Mouse (Mus musculus) spleen, embryonic (tissue): Measurements from ENCODE around the gene Efcab6.
"Not testable (repeated sequence)": the region's sequence is repeated elsewhere in the genome, so short reads cannot be mapped to it uniquely, and the experiment has no call there.

Experiments
- CTCF ChIA-PET: fragments of 350-600 bp; sonication (Branson Sonifier 250); formaldehyde crosslinking; loops from one replicate; lab custom pipeline; 2022; lab: Charles Lee

Gene Efcab6

DNA sequence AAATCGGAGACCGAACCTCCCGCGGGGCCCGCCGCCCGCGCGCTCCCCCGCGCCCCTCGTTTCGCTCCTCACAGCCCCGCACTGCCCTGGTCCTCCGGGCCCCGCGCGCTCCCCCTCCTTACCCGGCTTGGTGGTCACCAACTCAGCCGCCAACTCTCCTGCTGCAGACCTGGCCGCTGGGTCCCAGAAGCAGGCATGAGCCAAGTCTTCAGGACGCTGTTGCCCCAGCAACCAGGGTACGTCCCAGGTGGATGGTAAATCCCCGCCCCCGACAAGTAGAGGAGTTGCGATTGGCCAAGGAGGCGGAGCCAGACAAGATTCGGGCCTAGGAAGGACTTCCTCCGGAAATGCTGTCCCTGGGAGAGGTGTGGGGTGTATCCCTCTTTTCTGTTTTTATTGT lies at the start of gene Efcab6:
Gene Efcab6 (minus strand): TSS at position 240 of the 400 bp plus-strand sequence.
- CTCF ChIA-PET = no interaction called here

DNA sequence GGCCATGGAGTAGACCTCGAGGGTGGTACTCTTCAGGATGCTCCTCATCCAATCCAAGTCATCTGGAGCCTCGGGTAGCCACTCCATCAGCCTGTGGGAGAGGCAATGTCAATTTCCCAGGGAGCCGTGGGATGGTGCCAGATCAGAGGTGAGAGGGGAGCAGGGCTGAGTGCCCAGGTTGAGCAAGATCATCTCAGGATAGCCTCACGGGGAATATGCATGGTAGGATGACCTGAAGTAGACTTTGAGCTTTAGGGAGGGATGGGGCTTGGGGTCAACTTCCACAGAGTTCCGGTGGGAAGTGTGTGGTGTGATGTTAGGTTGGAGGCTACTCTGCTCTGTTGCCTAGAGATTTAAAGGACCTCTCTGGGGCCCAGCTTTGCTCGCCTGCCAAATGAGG lies 48.7 kb upstream of the Efcab6 start:
- CTCF ChIA-PET = no interaction called here

DNA sequence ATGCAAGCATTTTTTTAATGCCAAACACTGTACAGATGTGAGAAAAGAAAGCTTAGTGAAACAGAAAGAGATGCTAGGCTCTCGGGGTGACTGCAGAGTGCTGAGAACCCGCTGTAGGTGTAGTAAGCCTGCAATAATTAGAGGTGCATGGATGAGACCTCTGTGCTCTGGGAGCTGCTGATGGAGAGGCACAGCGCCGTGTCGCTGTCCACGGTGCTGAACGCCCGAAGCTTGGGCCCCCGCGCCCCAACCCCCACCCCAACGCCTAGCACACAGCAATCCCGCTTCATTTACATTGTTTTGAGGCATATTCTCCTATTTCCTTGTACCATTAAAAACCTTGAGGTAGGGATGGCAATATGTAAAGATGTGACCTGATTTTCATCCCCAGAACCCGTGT lies 43.7 kb upstream of the Efcab6 start:
- CTCF ChIA-PET = interaction anchor here (0.7 kb wide), 3 partner anchors 61 to 706 kb away, joined by 3 to 6 read pairs (median 3); no protein-coding TSS in a partner anchor

DNA sequence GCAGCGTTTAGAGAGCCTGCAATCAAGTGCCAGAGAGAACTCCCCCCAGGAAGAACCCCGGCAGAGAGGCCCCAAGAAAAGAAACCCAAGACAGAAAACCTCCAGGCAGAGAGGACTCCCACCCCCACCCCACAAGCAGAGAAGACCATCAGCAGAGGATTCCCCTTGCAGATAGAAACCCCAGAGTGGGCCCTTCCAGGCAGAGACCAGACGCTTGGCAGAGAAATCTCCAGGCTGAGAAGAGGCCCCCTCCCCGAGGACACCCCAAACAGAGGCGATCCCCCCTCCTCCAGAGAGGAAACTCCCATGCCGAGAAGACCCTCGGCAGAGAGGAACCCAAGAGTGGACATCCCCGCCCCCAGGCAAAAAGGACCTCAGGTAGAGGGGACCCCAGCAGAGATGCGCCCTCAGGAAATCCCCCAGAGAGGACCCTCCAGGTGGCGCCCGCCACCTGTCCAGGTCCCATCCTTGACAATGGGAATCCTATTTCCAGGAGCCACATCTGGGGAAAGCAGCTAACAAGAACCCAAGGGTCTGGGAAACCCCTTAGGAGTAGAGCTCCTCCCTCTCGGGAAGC lies 40.8 kb upstream of the Efcab6 start:
- CTCF ChIA-PET = no interaction called here

DNA sequence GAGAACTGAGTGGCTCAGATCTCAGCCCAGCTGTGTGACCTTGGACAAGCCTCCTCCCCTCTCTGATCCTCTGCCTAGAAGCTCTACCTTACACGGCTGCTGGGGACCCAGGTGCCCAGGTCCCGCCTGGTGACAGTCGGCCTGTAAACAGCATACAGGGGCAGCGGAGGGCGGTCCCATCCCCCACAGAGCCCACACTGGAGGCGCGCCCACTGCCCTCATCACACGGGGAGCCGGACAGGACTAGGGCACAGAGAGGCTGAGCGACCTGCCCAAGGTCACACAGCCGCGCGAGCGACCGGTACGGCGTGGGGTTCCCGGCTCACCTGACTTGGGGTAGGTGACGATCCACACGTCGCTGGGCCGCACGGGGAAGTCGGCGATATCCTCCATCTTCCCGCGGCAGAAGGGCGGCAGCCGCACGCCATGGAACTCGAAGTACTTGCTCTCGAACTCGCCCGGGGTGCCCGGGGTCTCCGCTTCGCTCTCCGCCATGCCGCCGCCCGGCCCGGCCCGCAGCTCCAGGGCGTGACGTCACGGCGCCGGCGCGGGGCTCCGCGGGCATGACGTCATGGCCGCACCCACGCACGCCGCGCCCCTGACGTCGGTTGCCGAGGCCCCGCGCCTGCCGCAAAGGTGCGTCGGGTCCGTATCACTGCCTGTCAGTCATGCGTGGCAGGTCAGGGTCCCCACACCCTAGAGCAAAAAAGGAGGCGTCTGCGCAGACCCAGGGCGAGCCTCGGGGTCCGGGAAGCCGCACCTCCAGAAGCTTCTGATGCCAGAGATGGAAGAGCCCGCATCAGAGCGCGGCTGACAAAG lies 40.1 kb upstream of the Efcab6 start, which contains the start of gene Sult4a1:
Gene Sult4a1 (minus strand): TSS at position 650 of the 819 bp plus-strand sequence.
- CTCF ChIA-PET = no interaction called here

DNA sequence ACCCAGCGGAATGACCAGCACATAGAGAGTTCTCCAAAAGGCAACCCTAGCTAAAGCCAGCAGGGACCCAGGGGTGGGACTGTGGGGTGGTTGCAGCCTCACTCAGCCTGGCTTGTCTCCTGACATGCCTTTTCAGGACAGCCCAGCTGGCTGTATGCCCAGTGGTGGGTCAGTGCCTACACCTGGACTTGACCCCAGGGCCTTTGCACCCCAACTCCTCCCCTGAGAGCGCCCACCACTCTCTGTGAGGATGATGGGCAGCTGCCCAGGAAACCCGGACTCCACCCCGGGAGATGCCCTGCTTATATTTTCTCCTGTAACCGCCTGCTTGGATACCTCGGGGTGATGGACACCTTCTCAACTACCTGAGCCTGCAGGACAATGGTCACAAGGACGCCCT lies 39.4 kb upstream of the Efcab6 start:
- CTCF ChIA-PET = no interaction called here

DNA sequence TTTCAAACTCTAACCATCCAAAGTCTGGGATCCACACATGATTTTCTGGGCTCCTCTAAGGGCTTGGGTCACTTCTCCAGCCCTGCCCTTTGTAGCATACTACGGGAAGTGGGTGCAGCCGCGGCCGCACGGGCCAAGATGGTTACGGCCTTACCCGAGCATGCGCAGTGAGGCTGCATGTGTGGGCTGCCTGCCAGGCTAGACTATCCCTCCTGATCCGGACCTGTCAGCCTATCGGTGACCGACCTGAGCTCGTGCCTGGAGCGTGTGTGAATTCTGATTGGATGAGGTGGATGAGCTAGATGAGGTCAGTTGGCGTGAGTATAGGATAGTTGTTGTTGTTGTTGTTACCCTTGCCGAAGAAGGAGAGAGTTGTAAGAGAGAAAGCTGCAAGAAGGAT lies 32.4 kb upstream of the Efcab6 start:
- CTCF ChIA-PET = not testable (repeated sequence)

DNA sequence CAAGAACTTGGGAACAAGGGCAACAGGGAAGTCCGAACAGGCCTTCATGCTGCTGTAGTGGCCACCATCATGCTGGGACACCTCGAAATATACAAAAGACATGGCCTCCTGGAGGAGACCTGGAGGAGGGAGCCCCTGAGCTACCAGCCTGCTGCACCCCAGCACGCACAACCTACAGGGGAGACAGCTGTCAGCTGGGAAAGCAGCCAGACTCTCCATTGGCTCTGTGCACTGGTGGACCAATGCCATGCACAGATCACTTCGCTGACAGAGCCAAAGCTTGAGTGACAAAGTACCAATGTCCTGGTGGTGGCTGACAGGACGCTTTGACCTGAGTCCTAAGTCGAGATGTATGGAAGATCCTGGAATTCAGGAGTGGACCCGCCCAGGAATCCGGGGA lies 30.9 kb upstream of the Efcab6 start:
- CTCF ChIA-PET = no interaction called here

DNA sequence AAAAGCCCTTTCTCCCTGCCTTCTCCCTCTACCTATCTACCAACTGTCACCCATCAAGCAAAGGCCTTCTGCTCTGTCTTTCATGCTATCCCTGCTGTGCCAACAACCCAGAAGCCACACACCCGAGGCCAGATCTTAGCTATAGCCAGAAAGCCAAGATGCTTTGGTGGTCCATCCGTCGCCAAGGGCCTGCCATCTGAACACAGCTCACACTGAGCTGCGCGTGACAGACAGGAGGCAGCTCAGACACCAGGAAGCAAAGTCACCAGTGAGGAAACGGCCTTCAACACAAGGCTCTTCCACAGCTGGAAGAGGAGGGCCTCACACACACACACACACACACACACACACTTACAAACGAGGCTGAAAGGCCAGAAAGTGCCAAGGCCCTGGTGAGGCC lies 29.7 kb upstream of the Efcab6 start:
- CTCF ChIA-PET = no interaction called here

DNA sequence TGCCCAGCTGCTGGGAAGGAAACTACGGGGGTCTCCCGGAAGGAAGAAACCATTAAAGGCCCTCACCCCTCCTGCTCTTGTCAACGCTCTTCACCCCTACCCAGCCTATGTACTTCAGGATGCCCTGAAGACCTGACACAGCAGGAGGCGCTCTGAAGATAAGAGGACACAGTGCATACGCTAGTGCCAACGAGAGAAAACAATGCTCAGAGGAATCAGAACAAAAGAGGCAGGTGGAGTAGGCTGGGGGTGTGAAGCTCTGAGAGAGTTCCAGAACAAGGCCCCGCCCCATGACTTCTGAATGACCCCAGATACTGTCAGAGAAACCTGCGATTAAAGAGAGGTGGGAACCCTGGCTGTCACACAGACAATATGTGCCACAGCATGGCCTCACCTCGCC lies 21.6 kb upstream of the Efcab6 start:
- CTCF ChIA-PET = no interaction called here

DNA sequence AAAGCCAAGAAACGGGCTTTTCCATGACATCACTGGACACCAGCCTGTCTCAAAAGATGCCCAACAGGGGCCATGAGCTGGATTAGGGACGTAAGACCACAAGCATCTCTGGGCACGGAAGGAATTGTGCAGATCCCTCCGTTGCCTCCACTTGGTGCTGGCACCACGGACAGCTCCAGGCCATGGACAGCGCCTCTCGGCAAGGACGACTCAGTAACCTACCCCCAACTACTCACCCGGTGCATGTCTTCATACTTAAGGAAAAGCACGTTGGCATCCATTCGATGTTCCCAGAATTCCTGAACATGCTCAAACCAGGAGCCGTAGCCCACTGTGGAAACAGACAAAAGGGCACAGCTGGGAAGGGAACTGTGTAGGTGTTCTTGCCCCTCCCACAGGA lies 21.2 kb upstream of the Efcab6 start:
- CTCF ChIA-PET = no interaction called here

DNA sequence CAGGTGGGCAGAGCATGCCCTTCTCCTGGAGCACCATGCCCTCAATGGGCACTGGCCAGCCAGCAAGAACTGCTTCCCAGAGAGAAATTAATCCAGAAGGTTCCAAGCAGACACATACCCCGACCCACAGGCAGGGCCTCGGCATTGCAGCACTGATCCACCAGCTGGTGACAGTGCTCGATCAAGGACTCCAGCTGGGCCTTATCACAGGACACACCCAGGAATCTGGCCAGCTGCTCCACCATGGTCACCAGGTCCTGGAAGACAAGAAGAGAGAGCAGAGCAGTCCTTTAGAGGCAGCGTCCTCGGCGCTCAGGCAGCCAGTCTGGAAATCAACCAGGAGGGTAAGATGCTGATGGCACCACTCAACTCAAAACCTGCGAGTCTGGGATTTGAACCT lies 14.9 kb upstream of the Efcab6 start:
- CTCF ChIA-PET = no interaction called here

DNA sequence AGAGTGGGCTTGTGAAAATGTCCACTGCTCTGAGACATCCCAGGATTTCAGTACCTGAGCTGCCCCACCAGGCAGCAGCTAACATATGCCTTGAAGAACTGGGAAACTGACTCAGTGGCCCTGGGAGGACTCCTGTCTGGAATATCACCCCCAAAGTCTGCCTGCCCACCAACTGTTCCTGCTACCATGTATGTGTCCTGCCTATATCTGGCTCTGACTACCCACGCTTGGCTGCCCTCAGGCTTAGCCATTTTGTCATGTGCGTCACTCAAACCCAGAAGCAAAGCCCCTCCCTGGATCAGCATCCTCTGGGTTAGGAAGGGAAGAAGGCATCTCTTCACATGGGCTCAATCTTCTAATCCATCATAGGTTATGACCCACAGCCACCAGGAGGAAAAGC lies 14.3 kb upstream of the Efcab6 start:
- CTCF ChIA-PET = no interaction called here

DNA sequence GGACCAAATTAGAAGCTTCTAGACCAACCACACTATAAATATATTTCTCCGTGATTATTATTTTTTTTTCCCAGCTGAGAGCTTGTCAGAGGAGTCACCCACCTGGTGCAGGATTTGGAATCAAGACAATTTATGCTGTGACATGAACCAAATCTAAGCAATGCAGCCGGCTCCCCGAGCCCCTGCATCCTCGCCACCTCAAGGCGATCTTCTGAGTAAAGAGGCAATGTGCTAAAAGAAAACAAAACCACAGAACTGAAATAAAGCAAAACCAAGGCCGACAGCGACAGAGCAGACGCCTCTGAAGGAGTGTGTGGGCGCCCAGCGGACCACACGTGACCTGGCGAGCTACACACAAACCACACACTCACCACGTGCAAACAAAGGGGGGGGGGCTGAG lies 13.5 kb upstream of the Efcab6 start:
- CTCF ChIA-PET = interaction anchor here (0.6 kb wide), 1 partner anchor 12 kb away, joined by 5 read pairs; no protein-coding TSS in a partner anchor

DNA sequence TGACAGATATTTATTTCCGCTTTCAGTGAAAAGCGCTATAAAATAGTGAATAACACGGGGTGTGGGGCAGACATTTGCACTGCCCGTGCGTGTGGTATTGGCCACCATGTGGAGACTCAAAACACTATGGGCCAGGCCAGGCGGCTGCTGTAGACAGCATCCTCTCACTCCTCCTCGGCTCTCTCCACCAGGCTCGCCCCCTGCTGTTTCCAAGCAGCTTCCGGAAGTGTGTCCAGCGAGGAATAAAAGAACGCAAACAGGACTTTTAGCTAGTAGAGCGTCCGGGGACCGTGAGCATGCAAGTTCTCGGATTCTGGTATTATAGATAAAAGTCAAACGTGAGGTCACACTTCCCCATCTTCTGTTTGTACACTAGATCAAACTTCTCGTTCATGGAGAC lies 12.0 kb upstream of the Efcab6 start:
- CTCF ChIA-PET = no interaction called here

DNA sequence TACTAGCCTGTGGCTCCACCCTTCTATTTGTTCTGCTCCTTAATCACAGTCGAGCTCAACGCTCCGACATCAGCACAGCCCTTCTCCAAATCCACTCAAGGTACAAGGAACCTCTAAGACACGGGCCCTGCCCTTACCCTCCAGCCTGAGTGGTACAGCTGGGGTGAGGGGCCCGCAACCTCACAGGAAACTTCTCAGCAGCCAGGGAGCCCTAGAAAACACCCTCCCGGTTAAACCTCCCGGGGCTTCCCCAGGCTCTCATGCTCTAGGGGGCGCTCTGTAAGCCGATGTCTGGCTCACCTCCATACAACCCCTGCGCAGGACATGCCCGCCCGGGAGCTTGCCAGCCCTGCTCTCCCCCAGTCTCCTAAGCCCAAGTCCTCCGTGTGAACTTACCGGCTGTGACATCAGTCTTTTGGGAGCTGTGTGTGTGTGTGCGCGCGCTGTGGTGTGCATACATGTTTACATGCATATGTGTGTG lies 9.6 kb upstream of the Efcab6 start:
- CTCF ChIA-PET = no interaction called here

DNA sequence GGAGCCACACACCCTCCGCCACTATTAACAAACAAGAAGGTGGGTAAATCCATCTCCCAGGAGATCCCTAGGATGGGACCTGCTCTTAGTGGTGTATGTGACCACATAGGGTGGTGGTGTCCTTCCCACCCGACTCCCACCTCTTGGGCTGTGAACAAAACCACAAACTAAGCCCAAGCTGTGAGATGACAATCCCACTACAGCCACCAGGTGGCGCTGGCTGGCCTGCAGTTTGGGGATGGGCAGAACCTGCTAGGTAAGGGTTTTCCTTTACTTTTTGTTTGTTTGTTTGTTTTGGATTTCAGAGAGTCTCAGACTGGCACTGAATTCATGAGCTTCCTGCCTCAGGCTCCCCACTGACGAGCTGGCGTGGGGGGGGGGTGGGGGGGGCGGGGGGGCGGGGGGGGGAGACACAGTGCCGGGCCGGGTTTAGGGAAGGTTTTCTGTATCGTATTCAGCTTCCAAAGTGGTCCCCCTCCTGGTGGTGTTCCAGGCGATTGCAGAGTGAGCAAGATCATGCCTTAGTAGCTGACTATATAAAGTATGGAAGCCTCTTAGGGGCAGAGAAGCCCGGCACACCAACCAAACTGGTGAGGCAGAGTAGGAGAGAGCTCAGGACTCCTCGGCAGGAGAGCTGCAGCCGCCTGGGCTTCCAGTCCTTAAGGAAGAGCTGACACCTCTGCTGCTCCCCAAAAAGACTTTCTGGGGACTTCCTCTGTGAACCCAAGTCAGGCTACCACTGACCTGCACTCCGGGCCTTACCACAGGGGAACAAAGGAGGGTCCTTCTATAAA lies 8.9 kb upstream of the Efcab6 start:
- CTCF ChIA-PET = no interaction called here

DNA sequence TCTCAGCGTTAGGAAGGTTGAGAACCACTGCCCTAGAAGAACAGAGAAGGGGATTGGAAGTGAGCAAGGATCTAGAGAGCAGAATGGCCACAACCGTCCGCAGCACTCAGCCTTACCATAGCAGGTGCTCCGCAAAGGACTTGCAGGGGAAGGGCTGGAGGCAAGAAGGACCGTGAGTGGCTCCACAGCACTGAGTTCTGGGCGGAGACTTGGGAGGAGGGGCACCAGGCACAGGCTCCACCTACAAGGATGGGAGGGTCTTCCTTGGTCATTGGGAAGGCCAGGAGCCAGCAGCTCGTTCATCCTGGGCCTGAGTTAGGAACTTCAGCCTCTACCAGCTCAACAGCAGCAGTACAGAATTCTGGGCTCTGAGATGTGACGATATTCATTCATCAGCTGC lies 7.9 kb upstream of the Efcab6 start:
- CTCF ChIA-PET = no interaction called here

DNA sequence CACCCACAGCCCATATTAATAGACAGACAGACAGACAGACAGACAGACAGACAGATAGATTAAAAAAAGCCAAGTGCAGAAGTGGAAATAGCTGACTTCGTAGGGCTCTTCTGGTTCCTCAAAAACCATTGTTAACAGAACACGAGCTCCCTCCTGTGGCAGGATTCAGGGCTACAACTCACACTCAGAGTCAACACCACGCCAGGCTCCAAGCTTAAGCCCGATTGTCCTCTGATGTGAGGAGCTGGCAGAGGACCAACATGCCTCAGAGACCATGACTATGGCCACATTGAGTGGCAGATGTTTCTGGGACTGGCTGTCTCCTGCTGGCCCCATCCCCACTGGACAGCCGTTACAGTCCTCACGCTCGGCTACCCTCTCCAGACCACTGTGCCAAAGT lies 7.0 kb upstream of the Efcab6 start:
- CTCF ChIA-PET = no interaction called here

DNA sequence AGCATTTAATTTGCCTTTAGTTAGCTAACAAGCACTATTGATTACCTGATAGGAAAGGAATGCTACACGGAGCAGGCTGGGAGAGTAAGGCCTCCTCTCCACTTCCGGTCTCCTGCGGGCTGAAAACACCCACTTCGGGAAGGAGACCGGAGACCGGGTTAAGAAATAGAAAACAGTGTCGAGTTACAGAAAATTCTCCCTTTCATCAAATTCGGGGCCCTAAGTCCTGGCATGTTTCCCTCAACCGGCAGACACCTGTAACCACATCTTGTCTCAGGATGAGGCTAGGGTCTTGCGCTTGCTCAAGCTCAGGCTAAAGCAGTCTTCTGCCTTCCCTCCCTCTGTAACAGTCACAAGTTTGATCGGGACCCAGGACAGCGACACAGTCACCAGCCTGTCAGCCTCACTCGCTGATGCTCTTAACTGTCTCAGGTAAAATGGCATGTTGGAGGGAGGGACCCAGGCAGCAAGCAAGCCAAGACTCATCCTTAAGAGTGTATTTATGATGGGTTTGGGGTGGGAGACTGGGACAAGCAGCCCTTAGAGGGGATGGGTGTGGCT lies 5.0 kb upstream of the Efcab6 start:
- CTCF ChIA-PET = interaction anchor here (0.7 kb wide), 1 partner anchor 196 kb away, joined by 6 read pairs; no protein-coding TSS in a partner anchor

DNA sequence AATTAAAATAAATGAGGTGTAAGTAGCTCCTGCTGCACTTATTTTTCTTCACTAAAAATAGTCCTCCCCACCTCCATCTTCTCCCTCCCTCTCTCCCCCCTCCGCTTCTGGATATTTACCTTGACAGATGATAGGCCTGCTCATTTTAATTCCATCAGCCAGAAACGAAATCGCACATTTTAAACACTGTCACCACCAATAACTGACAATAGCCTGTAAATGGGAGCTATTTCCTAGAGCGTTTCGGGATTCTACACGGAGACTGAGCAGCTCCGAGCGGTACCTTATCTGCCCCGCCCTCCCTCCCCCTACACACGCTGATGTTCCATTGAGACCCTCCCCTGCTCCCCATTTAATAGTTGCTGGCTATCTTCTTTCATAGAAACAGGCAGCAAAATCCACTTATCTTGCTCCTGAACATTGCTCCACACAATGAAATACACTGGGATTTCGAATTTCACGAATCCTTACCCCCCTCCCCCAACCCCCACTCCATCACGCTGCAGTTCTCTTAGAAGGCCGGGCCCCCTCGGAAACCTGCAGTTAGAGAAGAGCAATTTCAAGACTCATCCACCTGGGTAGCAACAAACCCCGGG lies 4.4 kb upstream of the Efcab6 start:
- CTCF ChIA-PET = no interaction called here

DNA sequence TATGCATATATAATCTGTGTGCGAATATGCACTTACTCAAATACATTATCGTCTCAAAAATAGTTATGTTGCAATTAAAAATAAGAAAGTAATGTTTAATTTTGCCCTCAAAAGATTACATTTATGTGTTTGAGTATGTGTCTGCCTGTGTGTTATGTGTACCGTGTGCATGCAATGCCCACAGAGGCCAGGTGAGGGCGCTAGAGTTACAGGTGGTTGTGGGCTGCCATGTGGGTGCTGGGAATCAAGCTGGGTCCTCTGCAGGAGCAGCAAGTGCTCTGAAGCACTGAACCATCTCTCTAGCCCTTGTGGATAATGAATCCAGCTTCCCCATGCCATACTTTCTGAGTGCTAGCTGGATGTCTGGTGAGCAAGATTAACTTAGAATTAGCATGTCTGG lies 522 bp upstream of the Efcab6 start:
- CTCF ChIA-PET = no interaction called here
